Mouse (Mus musculus) cerebellum, adult 18-20 months (tissue): ENCODE data around the gene Kif5c.
A peak's percentile ranks its signal among the peaks of the same experiment; 100 is the strongest.

Source experiments
- DNase-seq, 2 experiments: peaks; one replicate each; pipeline ENCODE4 v3.0.0; 2021

Gene Kif5c

DNA sequence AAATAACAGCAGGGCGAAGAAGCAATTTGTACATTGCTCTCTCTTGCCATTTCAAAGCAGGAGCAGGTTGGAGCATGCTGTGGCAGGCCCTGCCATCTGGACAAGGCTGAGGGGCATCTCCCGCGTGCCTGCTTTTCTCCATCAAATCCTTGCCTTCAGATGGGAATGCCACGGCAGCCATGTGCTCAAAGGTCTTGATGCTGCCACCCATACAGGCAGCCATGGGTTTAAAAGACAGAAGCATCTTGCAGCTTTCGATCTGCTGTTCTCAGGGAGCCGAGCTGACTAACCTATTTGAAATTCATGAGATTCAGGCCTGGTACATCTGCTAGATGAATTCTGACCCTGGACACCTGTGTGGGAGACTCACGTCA is 53.4 kb downstream of the Kif5c start:
- peak; percentile 85 to 91 for DNase-seq

- peak; percentile 60 to 65 for DNase-seq
Measured at GRCm38 (mm10) chr2:49676020-49676419, 56.9 kb downstream of the Kif5c start.

DNA sequence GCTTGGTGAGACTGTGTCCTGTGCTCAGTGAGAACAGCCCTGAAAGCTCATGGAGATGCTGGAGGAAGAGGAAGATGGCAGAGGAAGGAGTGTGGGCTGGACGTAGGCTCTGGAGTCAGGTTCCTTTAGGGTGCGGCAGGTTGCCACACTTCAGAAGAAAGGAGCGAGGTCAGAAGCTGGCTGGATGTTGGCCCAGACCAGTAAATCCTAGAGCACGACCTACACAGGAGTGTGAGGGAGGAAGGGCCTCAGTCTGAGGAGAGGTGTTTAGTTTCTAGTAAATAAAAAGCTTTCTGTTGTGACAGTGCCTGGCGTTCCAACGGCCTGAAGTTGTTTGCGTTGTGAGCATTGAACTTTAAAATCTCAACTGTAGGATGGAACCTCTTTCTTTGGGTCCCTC is 59.3 kb downstream of the Kif5c start:
- peak in 1 of 2 experiments; percentile 6 for DNase-seq

DNA sequence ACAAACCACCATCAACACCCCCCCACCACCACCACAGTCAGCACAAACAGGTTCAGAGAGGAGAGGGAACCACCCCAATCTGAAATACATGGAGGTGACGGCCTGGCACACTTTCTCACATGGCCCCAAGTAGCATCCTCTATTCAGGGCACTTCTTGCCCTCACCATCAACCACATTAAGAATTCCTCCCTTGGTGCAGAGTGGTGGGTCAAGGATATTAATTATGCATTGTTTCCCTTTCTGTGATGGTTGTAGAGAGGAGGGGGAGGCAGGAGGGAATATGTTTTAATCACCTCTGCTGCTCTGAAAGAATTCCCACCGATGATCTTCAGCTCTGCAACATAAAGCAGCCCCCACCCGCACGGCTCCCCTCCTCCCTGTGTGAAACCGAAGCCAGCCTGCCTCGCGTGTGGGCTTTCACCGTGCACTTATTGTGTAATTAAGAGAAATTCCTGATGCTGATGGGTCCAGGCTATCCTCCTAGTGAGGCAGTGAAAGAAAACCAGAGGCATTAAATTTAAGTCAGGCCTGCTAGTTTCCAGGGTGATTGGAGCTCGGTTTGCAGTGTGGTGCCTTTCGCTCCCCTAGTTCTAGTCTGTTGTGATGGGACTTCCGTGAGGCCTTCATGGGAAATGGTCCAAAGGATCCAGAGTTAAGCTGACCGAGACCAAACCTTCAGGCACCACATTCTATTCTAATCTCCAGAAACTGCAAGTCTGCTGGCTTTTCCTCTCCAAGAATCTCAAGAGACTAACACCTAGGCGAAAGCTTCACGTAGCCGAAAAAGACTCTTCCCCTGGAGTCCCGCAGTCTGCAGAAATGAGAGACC is 60.3 kb downstream of the Kif5c start:
- DNase-seq = peak in 1 of 2 experiments; percentile 5

GRCm38 (mm10) chr2:49682754-49683153 is 63.7 kb downstream of the Kif5c start:
- no peak for DNase-seq

DNA sequence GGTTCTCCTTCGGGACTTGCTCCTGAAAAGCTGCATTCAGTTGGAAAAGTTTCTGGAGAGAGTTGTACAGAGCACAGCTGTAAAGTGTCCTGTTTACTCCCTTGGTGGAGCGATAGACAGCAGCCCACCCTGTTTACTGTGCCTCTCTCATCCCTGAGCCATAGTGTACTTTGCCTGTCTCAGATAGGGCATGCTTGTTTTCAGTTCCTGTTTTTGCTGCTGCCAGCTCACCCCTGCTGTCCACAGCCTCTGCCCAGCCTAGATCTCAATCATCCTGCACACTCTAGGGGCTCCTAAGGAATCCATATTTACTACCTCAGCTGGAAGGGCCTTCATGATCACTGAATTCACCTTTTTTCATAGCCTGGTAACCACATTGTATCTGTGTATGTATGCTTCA is 65.7 kb downstream of the Kif5c start:
- DNase-seq = no peak

- no peak for DNase-seq
Measured at GRCm38 (mm10) chr2:49690421-49690826, 71.3 kb downstream of the Kif5c start.

DNA sequence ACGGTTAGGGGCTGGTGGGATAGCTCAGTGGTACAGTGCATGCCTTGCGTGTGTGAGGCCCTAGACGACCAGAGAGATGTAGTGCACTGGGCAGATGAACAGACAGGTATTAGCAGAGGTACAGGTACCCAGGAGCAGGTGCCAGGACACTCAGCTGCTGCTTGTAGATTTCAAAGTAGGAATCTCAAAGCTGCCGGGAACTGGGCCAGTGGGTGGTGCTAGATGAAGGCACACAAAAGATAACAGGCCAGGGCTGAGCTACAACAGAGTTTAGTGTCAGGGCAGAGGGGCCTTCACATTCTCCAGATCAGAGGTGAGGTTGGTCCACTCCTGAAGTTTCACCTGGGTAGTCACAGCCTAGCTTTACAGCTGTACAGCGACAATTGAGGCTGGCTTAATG is 72.3 kb downstream of the Kif5c start:
- DNase-seq = peak in 1 of 2 experiments; percentile 39

GRCm38 (mm10) chr2:49694727-49695126 is 75.6 kb downstream of the Kif5c start:
- DNase-seq = no peak

- DNase-seq = no peak
Measured at GRCm38 (mm10) chr2:49695461-49695860, 76.4 kb downstream of the Kif5c start.

DNA sequence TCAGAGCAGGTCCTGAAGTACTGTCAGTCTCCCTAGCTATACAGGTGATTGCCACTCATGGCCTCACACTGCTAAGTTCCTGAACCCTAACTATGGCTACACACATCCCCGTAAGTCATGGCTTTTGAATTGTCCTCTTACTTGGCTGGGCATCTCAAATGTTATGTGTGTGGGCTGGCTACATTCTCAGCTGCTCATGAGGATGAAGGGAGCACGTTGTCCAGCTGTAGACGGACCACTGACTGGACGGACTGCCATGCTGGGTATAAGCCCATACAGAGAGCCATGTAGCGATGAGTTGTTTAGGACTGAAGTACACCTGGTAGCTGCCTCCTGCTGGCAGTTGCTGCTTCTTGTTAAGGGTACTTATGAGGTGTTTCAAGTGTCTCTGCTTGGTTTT is 79.8 kb downstream of the Kif5c start:
- DNase-seq = no peak

DNA sequence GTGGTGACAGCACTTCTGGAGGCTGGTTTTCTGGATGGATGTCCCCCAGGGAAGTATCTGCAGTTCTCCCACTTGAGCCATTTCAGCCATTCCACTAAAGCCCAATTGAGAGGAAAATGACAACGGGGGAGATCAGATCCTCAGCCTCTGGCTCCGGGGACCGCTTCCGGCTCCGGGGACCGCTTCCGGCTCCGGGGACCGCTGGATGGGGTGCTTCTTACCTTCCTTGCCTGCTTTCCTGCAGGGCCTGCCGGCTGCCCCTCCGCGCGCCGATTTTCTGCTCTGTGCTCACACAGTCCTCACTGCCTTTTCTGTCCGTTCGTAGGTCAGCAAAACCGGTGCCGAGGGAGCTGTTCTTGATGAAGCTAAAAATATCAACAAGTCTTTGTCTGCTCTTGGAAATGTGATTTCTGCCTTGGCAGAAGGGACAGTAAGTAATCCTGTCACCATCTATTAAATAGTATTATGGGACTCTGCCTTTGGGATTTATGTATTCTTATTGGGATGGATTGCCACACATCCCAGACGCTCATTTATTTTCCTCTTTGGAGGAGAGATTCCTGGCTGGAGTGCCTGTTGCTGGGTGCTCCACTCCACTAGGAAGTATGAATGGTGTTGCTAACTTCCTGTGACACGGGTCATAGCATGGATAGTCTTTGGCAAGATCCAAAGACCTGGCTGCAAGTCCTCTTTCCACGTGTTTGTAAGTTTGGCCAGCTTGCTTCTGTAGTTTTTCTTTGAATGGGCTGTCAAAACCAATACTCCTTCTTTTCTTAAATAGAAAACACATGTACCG is 81.3 kb downstream of the Kif5c start:
- no peak for DNase-seq

DNA sequence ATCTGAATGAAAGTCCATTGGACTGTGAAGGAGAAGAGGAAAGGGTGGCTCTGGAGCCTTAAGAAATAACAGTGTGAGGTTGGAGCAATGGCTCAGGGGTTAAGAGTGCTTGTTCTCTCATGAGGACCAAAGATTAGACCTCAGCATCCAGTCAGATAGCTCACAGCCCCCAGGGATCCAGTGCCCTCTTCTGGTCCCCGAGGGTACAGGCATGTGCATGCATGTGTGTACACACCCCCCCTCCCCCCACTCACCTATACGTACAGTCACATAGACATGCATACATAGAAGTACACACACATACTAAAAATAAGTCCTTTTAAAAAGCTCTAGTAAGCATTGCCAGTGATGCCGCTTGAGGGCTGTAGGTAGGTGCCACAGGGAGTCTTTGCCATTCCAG is 91.1 kb downstream of the Kif5c start:
- peak; percentile 43 to 49 for DNase-seq

GRCm38 (mm10) chr2:49711693-49712092 is 92.6 kb downstream of the Kif5c start:
- DNase-seq = no peak

DNA sequence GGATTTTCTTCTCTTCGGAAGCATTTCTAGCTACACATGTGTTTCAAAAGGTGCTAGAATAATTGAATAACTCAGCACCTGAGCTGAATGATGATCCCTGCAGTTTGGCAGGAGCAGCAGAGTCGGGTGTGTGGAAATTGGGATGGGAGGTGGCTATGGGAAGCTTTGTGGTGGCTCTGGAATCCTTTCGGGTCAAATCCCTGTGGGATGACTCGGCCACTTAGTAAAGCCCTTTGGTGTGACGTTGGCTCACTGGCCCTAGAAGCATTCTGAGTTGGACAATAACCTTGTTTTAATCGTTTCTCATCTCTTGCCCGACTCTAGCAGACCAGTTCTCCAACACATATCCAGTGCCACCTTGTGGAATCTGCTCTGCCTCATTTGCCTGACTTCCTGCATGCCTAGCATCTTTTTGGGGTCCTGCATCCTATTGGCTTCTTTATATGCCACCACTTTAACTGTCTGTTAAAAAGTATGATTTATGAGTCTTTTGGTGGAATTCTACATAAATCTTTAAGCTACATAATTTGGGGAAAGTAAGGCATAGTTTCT is 93.3 kb downstream of the Kif5c start:
- peak; percentile 37 to 55 for DNase-seq

DNA sequence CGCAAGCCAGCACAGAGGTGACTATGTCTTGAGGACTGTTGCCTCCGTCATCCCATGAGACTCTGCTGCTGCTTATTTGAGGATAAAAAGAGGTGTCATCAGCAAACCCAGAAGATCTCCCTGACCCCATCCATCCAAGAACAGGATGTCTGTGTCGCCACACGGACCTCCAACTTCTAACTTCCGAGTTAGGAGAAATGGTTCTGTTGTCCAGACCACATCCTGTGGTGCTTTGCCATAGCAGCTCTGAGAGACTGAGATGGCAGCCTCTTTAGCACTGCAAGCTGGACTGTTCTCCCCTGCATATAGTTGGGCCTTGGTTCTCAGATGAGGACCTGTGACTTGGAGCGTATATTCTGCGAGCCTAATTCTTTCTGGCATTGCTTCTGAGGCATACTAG is 97.4 kb downstream of the Kif5c start:
- no peak for DNase-seq

DNA sequence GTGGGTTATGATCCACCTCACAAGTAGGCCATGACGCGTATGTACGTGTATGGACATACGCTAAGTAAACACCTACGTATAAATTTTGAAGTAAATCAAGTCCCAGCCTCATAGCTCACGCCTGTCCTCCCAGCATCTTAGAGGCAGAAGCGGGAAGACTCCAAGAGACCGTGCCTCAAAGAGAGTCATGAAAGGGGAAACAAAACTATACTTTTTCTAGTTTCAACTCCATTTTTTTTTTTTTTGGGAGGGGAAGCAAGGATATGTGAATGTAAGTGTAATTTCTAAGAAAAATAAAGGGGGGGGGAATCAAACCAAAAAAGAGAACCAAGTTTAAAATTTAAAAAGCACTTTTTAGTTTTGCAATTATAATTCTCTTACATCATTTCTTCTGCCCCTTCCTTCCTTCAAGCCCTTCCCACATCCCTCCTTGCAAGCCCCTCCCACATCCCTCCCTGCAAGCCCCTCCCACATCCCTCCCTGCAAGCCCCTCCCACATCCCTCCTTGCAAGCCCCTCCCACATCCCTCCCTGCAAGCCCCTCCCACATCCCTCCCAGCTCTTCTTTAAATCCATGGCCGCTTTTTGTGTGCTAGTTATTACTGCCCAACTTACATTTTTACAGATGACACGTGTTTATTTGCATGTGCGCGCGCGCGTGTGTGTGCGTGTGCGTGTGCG is 98.5 kb downstream of the Kif5c start:
- no peak for DNase-seq

DNA sequence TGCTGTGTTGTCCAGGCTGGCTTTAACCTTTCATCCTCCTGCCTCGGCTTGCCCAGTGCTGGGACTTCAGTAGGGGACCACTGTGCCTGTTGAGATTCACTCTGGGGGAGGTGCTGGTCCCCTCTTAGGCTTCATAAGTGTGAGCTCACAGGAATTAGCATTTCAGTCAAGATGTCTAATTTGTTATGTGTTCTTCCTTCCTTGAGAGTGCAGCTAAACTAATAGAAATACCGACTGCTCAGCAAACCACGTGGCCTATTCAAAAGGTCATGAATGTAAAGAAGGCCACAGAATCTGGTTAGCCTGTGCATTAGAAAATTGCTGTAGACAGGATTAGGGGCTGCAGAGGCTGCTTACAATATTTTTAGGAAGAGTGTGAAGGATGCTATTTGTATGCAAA is 99.4 kb downstream of the Kif5c start:
- no peak for DNase-seq

DNA sequence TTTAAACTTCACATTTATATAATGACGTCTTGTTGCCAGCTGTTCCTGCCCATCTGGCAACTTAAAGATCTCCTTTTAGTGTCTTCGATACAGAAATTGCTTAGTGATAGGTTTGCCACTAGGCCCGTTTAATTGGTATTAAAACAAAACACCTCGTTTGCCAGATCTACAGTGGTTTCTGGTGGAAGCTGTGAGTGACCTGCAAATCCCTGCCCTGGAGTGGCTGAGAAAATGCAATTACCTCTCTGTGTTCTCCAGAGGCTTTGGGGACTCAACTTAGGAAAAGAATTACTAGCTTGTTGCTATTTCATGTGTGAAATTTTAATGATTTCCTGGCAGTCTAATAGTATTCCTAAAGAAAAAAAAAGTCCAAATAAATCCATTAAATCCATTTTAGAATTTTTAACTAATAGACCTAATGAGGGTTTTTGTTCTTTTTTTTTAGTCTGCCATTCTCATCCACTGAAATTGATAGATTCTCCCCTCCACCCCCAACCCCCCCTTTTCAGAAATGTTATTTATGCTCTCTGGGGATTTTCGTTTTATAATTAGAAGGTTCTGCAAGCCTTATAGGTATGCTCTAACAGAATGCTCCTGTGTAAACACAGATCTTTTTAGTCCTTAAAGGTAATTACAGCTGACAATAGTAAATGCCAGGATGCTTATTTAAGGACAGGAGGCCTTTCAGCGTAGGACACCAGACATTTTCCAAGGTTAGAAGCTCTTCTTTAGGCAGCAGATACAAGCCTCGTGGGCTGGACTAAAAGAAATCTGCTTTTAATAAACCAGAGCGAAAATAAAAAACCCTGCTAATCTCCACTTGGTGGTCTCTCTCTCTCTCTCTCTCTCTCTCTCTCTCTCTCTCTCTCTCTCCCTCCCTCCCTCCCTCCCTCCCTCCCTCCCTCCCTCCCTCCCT is 100.1 kb downstream of the Kif5c start:
- no peak for DNase-seq

DNA sequence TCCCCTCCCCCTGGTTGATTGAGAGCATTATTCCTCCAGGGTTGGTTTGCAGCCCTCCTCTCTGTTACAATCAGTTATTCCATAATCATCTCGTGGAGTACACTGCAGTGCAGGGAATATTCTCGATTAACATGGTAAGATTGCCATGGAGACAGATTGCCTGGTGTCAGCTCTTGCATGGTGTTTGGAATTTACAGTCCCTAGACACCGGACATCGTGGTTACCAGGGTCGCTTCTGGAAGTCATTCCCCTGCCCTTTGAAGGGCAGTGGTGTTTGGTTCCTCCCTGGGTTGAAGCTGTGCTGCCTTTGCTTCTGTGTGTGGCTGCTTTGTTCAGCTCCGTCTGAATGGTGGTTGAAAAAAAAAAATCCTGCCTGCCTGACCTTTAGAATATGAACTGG is 100.8 kb downstream of the Kif5c start:
- DNase-seq = no peak

- DNase-seq = no peak
Measured at GRCm38 (mm10) chr2:49720343-49720742, 101.2 kb downstream of the Kif5c start.

- no peak for DNase-seq
Measured at GRCm38 (mm10) chr2:49722331-49722730, 103.2 kb downstream of the Kif5c start.
